Mouse (Mus musculus) heart, embryonic 14.5 days (tissue): ENCODE measurements around the gene Olfr1402. TPM values are rescaled to one million over a fixed set of nuclear protein-coding genes. Genes with fewer than 3 reads are reported as not detected.
A peak's percentile ranks its signal among the peaks of the same experiment; 100 is the strongest.

Experiments
- ATAC-seq: fragments of 200-750 bp; cut with Nextera tagmentation; 2 replicates; pipeline ENCODE4 v1.8.0; 2017; ENCODE audit warnings: low read depth, moderate TSS enrichment; ENCODE audit not compliant: insufficient number of reproducible peaks, insufficient read depth, low FRiP score
- H3K27ac ChIP-seq, 2 experiments: fragments of 200-500 bp in 1 of 2; fragments of 300-500 bp in 1 of 2; sonication (generic) in 1 of 2; replicated peaks in 1 of 2; 2 replicates each; pipeline ENCODE4 v1.5.1; 2012 to 2014; ENCODE audit warnings: low read depth in 2 of 2, low read length in 2 of 2, control low read depth in 1 of 2, mild to moderate bottlenecking in 1 of 2, mixed read lengths in 1 of 2; ENCODE audit not compliant: control insufficient read depth in 1 of 2, insufficient read depth in 1 of 2
- H3K27me3 ChIP-seq: fragments of 300-500 bp; sonication (generic); 2 replicates; pipeline ENCODE4 v1.6.1; 2014; ENCODE audit warnings: mild to moderate bottlenecking, low read length, control low read depth; ENCODE audit not compliant: control insufficient read depth, insufficient read depth
- H3K36me3 ChIP-seq: fragments of 300-500 bp; sonication (generic); 2 replicates; pipeline ENCODE4 v1.6.1; 2014; ENCODE audit warnings: mild to moderate bottlenecking, control low read depth, low read length, mixed read lengths; ENCODE audit not compliant: control insufficient read depth, insufficient read depth
- H3K4me1 ChIP-seq, 2 experiments: fragments of 200-500 bp in 1 of 2; fragments of 300-500 bp in 1 of 2; sonication (generic) in 1 of 2; 2 replicates each; pipeline ENCODE4 v1.6.1; 2012 to 2014; ENCODE audit warnings: low read length in 2 of 2, control low read depth in 1 of 2, mixed read lengths in 1 of 2; ENCODE audit not compliant: control insufficient read depth in 2 of 2, insufficient read depth in 2 of 2
- H3K4me2 ChIP-seq: fragments of 300-500 bp; sonication (generic); 2 replicates; pipeline ENCODE4 v1.6.1; 2014; ENCODE audit warnings: mild to moderate bottlenecking, low read length
- H3K4me3 ChIP-seq, 2 experiments: fragments of 200-500 bp in 1 of 2; fragments of 300-500 bp in 1 of 2; sonication (generic) in 1 of 2; 2 replicates each; pipeline ENCODE4 v1.5.1; 2012 to 2014; ENCODE audit warnings: low read length in 2 of 2, mild to moderate bottlenecking in 2 of 2, control low read depth in 1 of 2, low read depth in 1 of 2, moderate library complexity in 1 of 2; ENCODE audit not compliant: control insufficient read depth in 1 of 2, insufficient read depth in 1 of 2
- H3K9ac ChIP-seq: fragments of 300-500 bp; sonication (generic); 2 replicates; pipeline ENCODE4 v1.6.1; 2014; ENCODE audit warnings: mild to moderate bottlenecking, low read length
- H3K9me3 ChIP-seq: fragments of 300-500 bp; sonication (generic); 2 replicates; pipeline ENCODE4 v1.6.1; 2016; ENCODE audit warnings: low read length, control low read depth; ENCODE audit not compliant: control insufficient read depth
- WGBS: fragments of 180-500 bp; shearing (Covaris S2); extraction: QIAGEN DNeasy Blood & Tissue Kit; methylation state at CpG from one replicate; pipeline ENCODE4 v1.1.7; 2014; 5-methylcytosine and 5-hydroxymethylcytosine counted together
- polyA plus RNA-seq: library from polyadenylated mRNA; unstranded; fragments of >200 nt; fragmentation: Nextera tagmentation; extraction: Ambion mirVana; gene quantifications from 2 replicates; pipeline ENCODE4 v1.2.1, GENCODE M21; 2014

Olfr1402 gene
- not detected in 2 replicates for polyA plus RNA-seq

- Histone ChIP-seq H3K9me3 (no peaks in the 10 kb centered on the region), H3K27me3 (no peaks in the 10 kb centered on the region), H3K4me2 (no peak within 1 kb of the TSS), H3K27ac (no peak within 1 kb of the TSS), H3K9ac (no peak within 1 kb of the TSS), H3K36me3 (no peaks in the 10 kb centered on the region), H3K4me3 (no peak within 1 kb of the TSS), H3K4me1 (no peaks in the 10 kb centered on the region)
- WGBS: 71% methylated on average over 1 of the region's 1 CpGs
- ATAC-seq: no peak
Measured at GRCm38 (mm10) chr3:97421920-97422319, at the start of gene Olfr1402. Gene Olfr1402 (minus strand): TSS chr3:97422020.

GRCm38 (mm10) chr3:97455286-97455685, 33.5 kb upstream of the Olfr1402 start:
- ATAC-seq: no peak
- Histone ChIP-seq H3K4me3 (no peak overlapping the region), H3K9me3 (no peaks in the 10 kb centered on the region), H3K4me2 (no peak overlapping the region), H3K27me3 (no peaks in the 10 kb centered on the region), H3K4me1 (no peaks in the 10 kb centered on the region), H3K36me3 (no peaks in the 10 kb centered on the region), H3K27ac (no peak overlapping the region), H3K9ac (no peak overlapping the region)
- 80% methylated on average over 4 of the region's 4 CpGs for WGBS

- no peaks in the 10 kb centered on the region for H3K27me3 ChIP-seq
- H3K27ac ChIP-seq: no peak overlapping the region
- no peak for ATAC-seq
- no peaks in the 10 kb centered on the region for H3K4me1 ChIP-seq
- H3K36me3 ChIP-seq: no peaks in the 10 kb centered on the region
- no peak overlapping the region for H3K4me3 ChIP-seq
- no peak overlapping the region for H3K4me2 ChIP-seq
- 77% methylated on average over 2 of the region's 2 CpGs for WGBS
- H3K9me3 ChIP-seq: no peaks in the 10 kb centered on the region
- no peak overlapping the region for H3K9ac ChIP-seq
Measured at GRCm38 (mm10) chr3:97438619-97439018, 16.8 kb upstream of the Olfr1402 start.

GRCm38 (mm10) chr3:97394289-97394688, 27.5 kb downstream of the Olfr1402 start:
- H3K27me3 ChIP-seq: no peaks in the 10 kb centered on the region
- no peaks in the 10 kb centered on the region for H3K36me3 ChIP-seq
- ATAC-seq: no peak
- H3K4me1 ChIP-seq: no peaks in the 10 kb centered on the region
- 22% methylated on average over 1 of the region's 1 CpGs for WGBS
- 0 out of 2 replicates have a peak, but pooled peaks cover 4% of the 10 kb centered on the region for H3K9me3 ChIP-seq
- no peak overlapping the region for H3K9ac ChIP-seq
- no peak overlapping the region for H3K27ac ChIP-seq
- H3K4me3 ChIP-seq: no peak overlapping the region
- H3K4me2 ChIP-seq: no peak overlapping the region

- ATAC-seq: no peak
- 0 out of 2 replicates have a peak, but pooled peaks cover 4% of the 10 kb centered on the region for H3K9me3 ChIP-seq
- no peaks in the 10 kb centered on the region for H3K4me1 ChIP-seq
- H3K27me3 ChIP-seq: no peaks in the 10 kb centered on the region
- no peak overlapping the region for H3K4me3 ChIP-seq
- H3K4me2 ChIP-seq: no peak overlapping the region
- WGBS: 59% methylated on average over 5 of the region's 5 CpGs
- H3K9ac ChIP-seq: no peak overlapping the region
- H3K36me3 ChIP-seq: no peaks in the 10 kb centered on the region
- no peak overlapping the region for H3K27ac ChIP-seq
Measured at GRCm38 (mm10) chr3:97393079-97393478, 28.7 kb downstream of the Olfr1402 start.

GRCm38 (mm10) chr3:97370382-97370781, 51.4 kb downstream of the Olfr1402 start:
- no peaks in the 10 kb centered on the region for H3K27me3 ChIP-seq
- no peak overlapping the region for H3K4me2 ChIP-seq
- H3K9ac ChIP-seq: no peak overlapping the region
- no peaks in the 10 kb centered on the region for H3K4me1 ChIP-seq
- no peaks in the 10 kb centered on the region for H3K9me3 ChIP-seq
- no peak for ATAC-seq
- no peaks in the 10 kb centered on the region for H3K36me3 ChIP-seq
- H3K4me3 ChIP-seq: no peak overlapping the region
- H3K27ac ChIP-seq: no peak overlapping the region

GRCm38 (mm10) chr3:97363418-97364098, 58.3 kb downstream of the Olfr1402 start:
- WGBS: 11% methylated on average over 3 of the region's 3 CpGs
- Histone ChIP-seq H3K9ac (no peak overlapping the region), H3K27me3 (no peaks in the 10 kb centered on the region), H3K4me2 (peak overlapping the region; percentile 0; the same call in 1 of the 2 replicates), H3K27ac (peak overlapping the region in 1 of 2 experiments; percentile 47; a peak in 1 of 4 replicates), H3K9me3 (no peaks in the 10 kb centered on the region), H3K4me3 (no peak overlapping the region), H3K36me3 (no peaks in the 10 kb centered on the region), H3K4me1 (peaks cover 4 to 16% of the 10 kb centered on the region in 2 experiments)
- peak; percentile 59; the same call in 1 of the 2 replicates for ATAC-seq

GRCm38 (mm10) chr3:97358448-97358847, 63.4 kb downstream of the Olfr1402 start:
- WGBS: 74% methylated on average over 1 of the region's 1 CpGs
- no peak for ATAC-seq
- no peak overlapping the region for H3K9ac ChIP-seq
- no peak overlapping the region for H3K4me2 ChIP-seq
- H3K27ac ChIP-seq: no peak overlapping the region
- no peaks in the 10 kb centered on the region for H3K9me3 ChIP-seq
- no peak overlapping the region for H3K4me3 ChIP-seq
- no peaks in the 10 kb centered on the region for H3K36me3 ChIP-seq
- no peaks in the 10 kb centered on the region for H3K27me3 ChIP-seq
- peaks cover 2 to 11% of the 10 kb centered on the region in 2 experiments; a peak in 3 of 4 replicates for H3K4me1 ChIP-seq
